Mouse (Mus musculus) CD4-positive, CD25-positive, alpha-beta regulatory T cell, adult 2 months (primary cell): Measurements from ENCODE around the gene Smim26.

ENCODE experiments used
- DNase-seq: peaks from one replicate; pipeline ENCODE4 v3.0.0-alpha.2; 2012; ENCODE audit warnings: low read depth, low spot score

The Smim26 gene

GRCm38 (mm10) chr2:144593951-144594651 is at the start of gene Smim26:
Gene Smim26, plus strand, starts transcription at chr2:144594054.
- DNase-seq, result peak; percentile 82

- DNase-seq, result no peak
These were observed 49.2 kb upstream of the Smim26 start for GRCm38 (mm10) chr2:144544630-144545029.

GRCm38 (mm10) chr2:144545061-144545460 is 48.8 kb upstream of the Smim26 start:
- no peak for DNase-seq

GRCm38 (mm10) chr2:144545481-144545880 is 48.4 kb upstream of the Smim26 start:
- DNase-seq, result no peak

GRCm38 (mm10) chr2:144547559-144547958 is 46.3 kb upstream of the Smim26 start:
- no peak for DNase-seq

- peak; percentile 71 for DNase-seq
These were observed 43.3 kb upstream of the Smim26 start, which contains the start of gene Rbbp9 for GRCm38 (mm10) chr2:144550529-144550928. Gene Rbbp9, minus strand, starts transcription at chr2:144550869.

- no peak for DNase-seq
These were observed 39.9 kb upstream of the Smim26 start for GRCm38 (mm10) chr2:144553905-144554304.

GRCm38 (mm10) chr2:144555286-144555819 is 38.5 kb upstream of the Smim26 start:
- no peak for DNase-seq

GRCm38 (mm10) chr2:144555820-144556552 is 37.9 kb upstream of the Smim26 start, which contains the start of gene Sec23b:
Gene Sec23b, plus strand, starts transcription at chr2:144556229.
- peak; percentile 97 for DNase-seq

GRCm38 (mm10) chr2:144588723-144589122 is 5.1 kb upstream of the Smim26 start:
- DNase-seq, result peak; percentile 23

GRCm38 (mm10) chr2:144593036-144593435 is 818 bp upstream of the Smim26 start:
- DNase-seq, result peak; percentile 42

- no peak for DNase-seq
These were observed 4.2 kb downstream of the Smim26 start for GRCm38 (mm10) chr2:144598006-144598405.

- DNase-seq, result peak; percentile 93
These were observed 6.2 kb downstream of the Smim26 start, which contains the start of gene Dtd1 for GRCm38 (mm10) chr2:144599831-144600687. Gene Dtd1, plus strand, starts transcription at chr2:144599897.

GRCm38 (mm10) chr2:144601576-144601975 is 7.7 kb downstream of the Smim26 start:
- no peak for DNase-seq

GRCm38 (mm10) chr2:144613956-144614355 is 20.1 kb downstream of the Smim26 start:
- DNase-seq, result no peak

- DNase-seq, result no peak
These were observed 23.4 kb downstream of the Smim26 start for GRCm38 (mm10) chr2:144617074-144617874.

- no peak for DNase-seq
These were observed 27.6 kb downstream of the Smim26 start for GRCm38 (mm10) chr2:144621491-144621890.

GRCm38 (mm10) chr2:144633551-144633950 is 39.7 kb downstream of the Smim26 start:
- no peak for DNase-seq

GRCm38 (mm10) chr2:144634231-144634630 is 40.4 kb downstream of the Smim26 start:
- DNase-seq, result no peak

- no peak for DNase-seq
These were observed 40.9 kb downstream of the Smim26 start for GRCm38 (mm10) chr2:144634729-144635128.
